Mouse (Mus musculus) MEL-GATA-1-ER (cell line): ENCODE results near the gene Herpud1.

ENCODE experiments used
- DNase-seq: peaks from one replicate; pipeline ENCODE4 v3.0.0-alpha.2; 2012; ENCODE audit warnings: low read depth; ENCODE audit errors: extremely low read depth

Gene Herpud1

GRCm38 (mm10) chr8:94386214-94387026 is at the start of gene Herpud1:
Gene Herpud1 (plus strand): TSS chr8:94386438.
- peak; percentile 88 for DNase-seq

- DNase-seq, result no peak
These were observed 48.7 kb upstream of the Herpud1 start for GRCm38 (mm10) chr8:94337559-94337958.

GRCm38 (mm10) chr8:94340796-94341195 is 45.4 kb upstream of the Herpud1 start:
- DNase-seq, result peak; percentile 11

- DNase-seq, result no peak
These were observed 43.5 kb upstream of the Herpud1 start for GRCm38 (mm10) chr8:94342691-94343090.

- peak; percentile 36 for DNase-seq
These were observed 42.9 kb upstream of the Herpud1 start for GRCm38 (mm10) chr8:94343290-94343689.

- no peak for DNase-seq
These were observed 42.4 kb upstream of the Herpud1 start for GRCm38 (mm10) chr8:94343778-94344320.

- no peak for DNase-seq
These were observed 40.6 kb upstream of the Herpud1 start for GRCm38 (mm10) chr8:94345657-94346056.

- DNase-seq, result no peak
These were observed 40.0 kb upstream of the Herpud1 start for GRCm38 (mm10) chr8:94346264-94346663.

GRCm38 (mm10) chr8:94348425-94348824 is 37.8 kb upstream of the Herpud1 start:
- no peak for DNase-seq

GRCm38 (mm10) chr8:94354069-94354531 is 32.1 kb upstream of the Herpud1 start:
- no peak for DNase-seq

GRCm38 (mm10) chr8:94354571-94354970 is 31.7 kb upstream of the Herpud1 start:
- DNase-seq, result no peak

GRCm38 (mm10) chr8:94357220-94357619 is 29.0 kb upstream of the Herpud1 start:
- DNase-seq, result no peak

- DNase-seq, result no peak
These were observed 27.7 kb upstream of the Herpud1 start for GRCm38 (mm10) chr8:94358541-94358940.

GRCm38 (mm10) chr8:94361774-94362431 is 24.3 kb upstream of the Herpud1 start:
- DNase-seq, result no peak

GRCm38 (mm10) chr8:94362607-94363239 is 23.5 kb upstream of the Herpud1 start:
- no peak for DNase-seq

GRCm38 (mm10) chr8:94363288-94363688 is 22.9 kb upstream of the Herpud1 start:
- DNase-seq, result no peak

- DNase-seq, result no peak
These were observed 22.3 kb upstream of the Herpud1 start for GRCm38 (mm10) chr8:94363906-94364305.

GRCm38 (mm10) chr8:94364686-94365312 is 21.4 kb upstream of the Herpud1 start:
- DNase-seq, result no peak

GRCm38 (mm10) chr8:94365410-94365981 is 20.7 kb upstream of the Herpud1 start:
- DNase-seq, result peak; percentile 56

GRCm38 (mm10) chr8:94370839-94371238 is 15.4 kb upstream of the Herpud1 start:
- DNase-seq, result no peak
